Mouse (Mus musculus): Measurements from ENCODE around the gene Tmem178b.

DNA sequence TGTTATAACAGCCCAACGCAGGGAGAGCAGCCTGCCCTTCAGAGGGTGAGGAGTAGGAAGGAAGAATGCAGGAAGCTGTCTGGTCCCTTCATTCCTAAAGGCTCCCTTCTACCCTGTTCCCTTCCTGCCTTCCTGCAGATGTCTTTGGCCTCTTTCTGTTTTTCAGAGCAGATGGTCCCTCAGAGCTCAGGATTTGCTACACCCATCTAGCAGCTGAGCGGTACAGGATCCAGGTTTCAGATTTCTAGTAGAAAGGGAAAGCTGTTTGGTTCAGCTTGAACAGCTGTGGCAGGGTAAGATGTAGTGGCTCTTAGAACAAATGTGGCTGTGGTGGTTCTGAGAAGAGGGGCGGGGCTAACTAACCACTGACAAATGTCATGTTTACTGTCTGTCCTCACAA is 197.9 kb downstream of the Tmem178b start:
- TF ChIP-seq CTCF (IDR thresholded peaks at IDR 0.05; ENCODE audit: low read depth) (no peak), EP300 (IDR thresholded peaks at IDR 0.05; ENCODE audit: low read depth) (no peak)

Data from heart, postnatal 0 days (tissue).